8 mouse cellular contexts compared by ENCODE assay signal in genomic region chr2:74128782-74129538, GRCm38 (mm10).
A peak's percentile ranks its signal among the peaks of the same experiment; 100 is the strongest.
DNase-seq lines count a peak whose midpoint lies in the region; ATAC-seq lines count a peak whose summit lies in the region.

No protein-coding gene starts in this region.

- H3K4me2 ChIP-seq in kidney, embryonic 15.5 days: peak overlapping the region; percentile 58
- peak overlapping the region; percentile 64 for H3K4me2 ChIP-seq in midbrain, embryonic 15.5 days

- no peaks in the 10 kb centered on the region for H3K9me3 ChIP-seq in kidney, embryonic 15.5 days (replicated peaks)
- no peaks in the 10 kb centered on the region for H3K9me3 ChIP-seq in hindbrain, embryonic 10.5 days
- H3K9me3 ChIP-seq in midbrain, embryonic 15.5 days: no peaks in the 10 kb centered on the region

- peaks cover 26% of the 10 kb centered on the region for H3K27me3 ChIP-seq in kidney, embryonic 15.5 days
- H3K27me3 ChIP-seq in hindbrain, embryonic 10.5 days (ENCODE audit: insufficient read depth, poor library complexity, severe bottlenecking): peaks cover 26% of the 10 kb centered on the region
- no peaks in the 10 kb centered on the region for H3K27me3 ChIP-seq in midbrain, embryonic 15.5 days (replicated peaks)

- ATAC-seq in kidney, embryonic 15.5 days (replicated peaks; ENCODE audit: low FRiP score): no peak
- peak; percentile 85 for ATAC-seq in midbrain, embryonic 15.5 days (replicated peaks)

- peaks cover 17% of the 10 kb centered on the region for H3K4me1 ChIP-seq in kidney, embryonic 15.5 days
- H3K4me1 ChIP-seq in hindbrain, embryonic 10.5 days (replicated peaks): peaks cover 42% of the 10 kb centered on the region
- H3K4me1 ChIP-seq in midbrain, embryonic 15.5 days: peaks cover 34% of the 10 kb centered on the region

- H3K4me3 ChIP-seq in kidney, embryonic 15.5 days (replicated peaks): peak overlapping the region; percentile 31
- peak overlapping the region; percentile 50 for H3K4me3 ChIP-seq in hindbrain, embryonic 10.5 days
- peak overlapping the region; percentile 35 for H3K4me3 ChIP-seq in midbrain, embryonic 15.5 days

- DNase-seq in kidney, postnatal 14 days: no peak
- DNase-seq in embryo, embryonic 11 days: peak; percentile 68
- DNase-seq in hindbrain, embryonic 10.5 days (ENCODE audit: low spot score): peak; percentile 56
- no peak for DNase-seq in T-cell, adult 2 months (ENCODE audit: low spot score)
- no peak for DNase-seq in gastrocnemius, postnatal 4 days (ENCODE audit: low spot score in 2 of 2)
- no peak for DNase-seq in cerebellum, adult 18-20 months

- H3K27ac ChIP-seq in kidney, embryonic 15.5 days: no peak overlapping the region
- H3K27ac ChIP-seq in hindbrain, embryonic 10.5 days: peak overlapping the region; percentile 74
- H3K27ac ChIP-seq in midbrain, embryonic 15.5 days: peak overlapping the region; percentile 84

- 0 out of 2 replicates have a peak overlapping the region, but pooled peaks have one; percentile 0 for H3K9ac ChIP-seq in kidney, embryonic 15.5 days
- H3K9ac ChIP-seq in midbrain, embryonic 15.5 days: peak overlapping the region; percentile 49

- H3K36me3 ChIP-seq in kidney, embryonic 15.5 days: no peaks in the 10 kb centered on the region
- no peaks in the 10 kb centered on the region for H3K36me3 ChIP-seq in hindbrain, embryonic 10.5 days
- H3K36me3 ChIP-seq in midbrain, embryonic 15.5 days (replicated peaks): no peaks in the 10 kb centered on the region

- WGBS in kidney, embryonic 15.5 days: under 1% methylated on average over 14 of the region's 14 CpGs
- under 1% methylated on average over 14 of the region's 14 CpGs for WGBS in hindbrain, embryonic 10.5 days
- under 1% methylated on average over 14 of the region's 14 CpGs for WGBS in midbrain, embryonic 15.5 days

Comparison
In these comparisons a context has a peak if more than half of its experiments do, and no peak if none do; other contexts are left out.
1. DNase-seq: peak in embryo, embryonic 11 days (single experiment) and hindbrain, embryonic 10.5 days (single experiment); none in kidney, postnatal 14 days (single experiment), T-cell, adult 2 months (single experiment), gastrocnemius, postnatal 4 days (0 of 2) and cerebellum, adult 18-20 months (0 of 2).
2. Peak in every context shown above with its lines, with median percentiles within 50 percentile points of each other: H3K4me3 ChIP-seq.